Mouse (Mus musculus): ENCODE measurements around the gene Igsf8. TPM values are rescaled to one million over a fixed set of nuclear protein-coding genes. Genes with fewer than 3 reads are reported as not detected.

The Igsf8 gene
- polyA plus RNA-seq, 1 experiment from 2014 or later: 42.5 TPM

DNA sequence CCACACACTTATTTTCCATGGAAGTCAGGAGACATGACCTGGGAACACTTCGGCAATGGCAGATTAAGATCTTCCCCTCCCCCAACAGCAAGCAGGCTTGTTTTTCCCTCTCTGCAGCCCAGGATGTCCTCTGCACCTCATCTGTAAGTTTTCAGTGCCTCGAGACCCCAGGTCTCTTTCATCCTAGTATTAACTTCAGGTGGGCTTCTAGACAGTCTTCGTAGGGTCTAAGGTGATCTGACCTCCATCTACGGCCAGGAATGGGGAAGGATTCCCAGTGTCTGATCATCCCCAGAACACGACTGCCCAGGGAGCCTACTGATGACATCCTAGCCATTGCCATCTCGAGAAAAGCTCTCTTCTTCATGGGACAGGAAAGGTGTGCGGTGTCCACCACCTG, 67.0 kb downstream of the Igsf8 start:
- H3K4me2 ChIP-seq (ENCODE audit: low read depth, low read length): no peak overlapping the region
- no peak for ATAC-seq (ENCODE audit: low read depth)
- no peak overlapping the region for H3K4me3 ChIP-seq (ENCODE audit: low read length)
- H3K9me3 ChIP-seq (ENCODE audit: control insufficient read depth, low read length): peaks cover 2% of the 10 kb centered on the region; the same call in 1 of the 2 replicates
- WGBS: 66% methylated on average over 7 of the region's 7 CpGs
- peaks cover 5% of the 10 kb centered on the region; the same call in 1 of the 2 replicates for H3K4me1 ChIP-seq (replicated peaks; ENCODE audit: control insufficient read depth, insufficient read depth, low read length)
- H3K9ac ChIP-seq (ENCODE audit: low read length): no peak overlapping the region
- H3K27me3 ChIP-seq (ENCODE audit: control insufficient read depth, insufficient read depth, low read depth, low read length): peaks cover 54% of the 10 kb centered on the region
- no peaks in the 10 kb centered on the region for H3K36me3 ChIP-seq (ENCODE audit: control insufficient read depth, insufficient read depth, low read length)
- no peak overlapping the region for H3K27ac ChIP-seq (ENCODE audit: low read length)

DNA sequence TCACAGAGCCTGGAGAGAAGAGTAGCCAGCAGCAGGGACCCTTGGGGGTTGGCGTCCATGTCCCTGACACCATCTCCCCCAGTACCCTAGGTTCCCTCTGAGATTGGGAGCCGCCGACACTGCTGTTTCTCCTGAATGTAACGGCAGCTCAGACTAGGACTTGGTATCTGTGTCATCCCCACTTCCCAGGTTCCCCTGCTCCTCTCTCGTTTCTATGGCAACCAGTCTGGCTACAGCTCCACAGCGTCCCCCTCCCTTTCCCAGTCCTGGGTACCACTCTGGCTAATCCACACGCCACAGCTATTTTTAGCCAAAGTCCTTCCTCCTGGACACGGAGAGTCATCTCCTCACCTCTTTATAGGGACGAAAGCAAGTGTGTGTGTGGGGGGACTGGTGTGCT, 67.7 kb downstream of the Igsf8 start, which contains the start of gene Kcnj9:
Gene Kcnj9, minus strand, starts transcription at position 188 of the 400 bp plus-strand sequence.
- WGBS: 19% methylated on average over 9 of the region's 9 CpGs
- Histone ChIP-seq H3K4me3 (ENCODE audit: low read length) (no peak within 1 kb of the TSS), H3K4me1 (replicated peaks; ENCODE audit: control insufficient read depth, insufficient read depth, low read length) (peaks cover 5% of the 10 kb centered on the region; the same call in 1 of the 2 replicates), H3K27ac (ENCODE audit: low read length) (no peak within 1 kb of the TSS), H3K9ac (ENCODE audit: low read length) (no peak within 1 kb of the TSS), H3K36me3 (ENCODE audit: control insufficient read depth, insufficient read depth, low read length) (no peaks in the 10 kb centered on the region), H3K4me2 (ENCODE audit: low read depth, low read length) (no peak within 1 kb of the TSS), H3K27me3 (ENCODE audit: control insufficient read depth, insufficient read depth, low read depth, low read length) (peaks cover 54% of the 10 kb centered on the region), H3K9me3 (ENCODE audit: control insufficient read depth, low read length) (peaks cover 2% of the 10 kb centered on the region; the same call in 1 of the 2 replicates)
- ATAC-seq (ENCODE audit: low read depth): no peak

DNA sequence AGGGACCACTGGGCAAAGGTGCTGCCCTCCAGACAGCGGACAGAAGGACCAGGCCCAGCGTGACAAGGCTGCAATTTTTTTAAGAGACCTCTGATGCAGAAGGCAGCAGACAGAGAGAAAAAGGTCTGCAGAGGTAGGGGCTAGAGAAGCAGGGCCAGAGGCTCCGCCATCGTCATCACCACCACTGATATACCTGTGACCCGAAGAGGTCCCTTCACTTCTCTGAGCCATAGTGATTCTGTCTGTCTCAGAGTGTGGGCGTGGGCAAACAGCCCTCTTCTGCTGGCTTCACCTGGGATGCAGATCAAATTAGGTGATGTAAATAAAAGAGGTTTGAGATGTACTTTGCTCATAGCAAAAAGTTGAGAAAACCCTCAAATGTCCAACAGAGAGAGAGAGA, 68.2 kb downstream of the Igsf8 start:
- H3K27ac ChIP-seq (ENCODE audit: low read length): no peak overlapping the region
- H3K27me3 ChIP-seq (ENCODE audit: control insufficient read depth, insufficient read depth, low read depth, low read length): peaks cover 54% of the 10 kb centered on the region
- H3K4me3 ChIP-seq (ENCODE audit: low read length): no peak overlapping the region
- H3K36me3 ChIP-seq (ENCODE audit: control insufficient read depth, insufficient read depth, low read length): no peaks in the 10 kb centered on the region
- no peak for ATAC-seq (ENCODE audit: low read depth)
- WGBS: 63% methylated on average over 6 of the region's 6 CpGs
- H3K9ac ChIP-seq (ENCODE audit: low read length): no peak overlapping the region
- no peak overlapping the region for H3K4me2 ChIP-seq (ENCODE audit: low read depth, low read length)
- peaks cover 5% of the 10 kb centered on the region; the same call in 1 of the 2 replicates for H3K4me1 ChIP-seq (replicated peaks; ENCODE audit: control insufficient read depth, insufficient read depth, low read length)
- H3K9me3 ChIP-seq (ENCODE audit: control insufficient read depth, low read length): peaks cover 2% of the 10 kb centered on the region; the same call in 1 of the 2 replicates

DNA sequence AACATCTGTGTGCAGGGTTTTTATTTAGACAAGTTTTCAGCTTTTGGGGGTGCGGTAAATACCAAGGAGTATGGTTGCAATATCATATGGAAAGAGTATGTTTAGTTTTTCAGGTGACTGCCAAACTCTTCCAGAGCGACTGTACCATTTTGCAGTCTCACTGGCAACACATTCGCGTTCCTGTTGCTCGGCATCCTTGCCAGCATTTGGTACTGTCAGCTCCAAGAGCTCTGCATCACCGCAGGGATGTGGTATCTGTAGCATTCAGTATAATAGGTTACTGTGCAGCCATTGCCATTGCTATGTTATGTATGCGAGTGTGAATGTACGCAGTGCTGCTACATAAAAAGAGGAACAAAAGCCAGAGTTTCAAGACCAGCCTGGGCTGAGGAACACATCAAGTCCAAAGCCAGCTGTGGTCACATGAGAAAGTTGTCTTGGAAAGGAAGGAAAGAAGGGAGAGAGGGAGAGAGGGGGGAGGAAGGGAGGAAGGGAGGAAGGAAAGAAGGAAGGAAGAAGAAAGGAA, 70.0 kb downstream of the Igsf8 start:
- Histone ChIP-seq H3K27ac (ENCODE audit: low read length) (no peak overlapping the region), H3K27me3 (ENCODE audit: control insufficient read depth, insufficient read depth, low read depth, low read length) (peaks cover 37% of the 10 kb centered on the region), H3K9ac (ENCODE audit: low read length) (no peak overlapping the region), H3K4me3 (ENCODE audit: low read length) (no peak overlapping the region), H3K4me2 (ENCODE audit: low read depth, low read length) (no peak overlapping the region), H3K36me3 (ENCODE audit: control insufficient read depth, insufficient read depth, low read length) (no peaks in the 10 kb centered on the region), H3K4me1 (replicated peaks; ENCODE audit: control insufficient read depth, insufficient read depth, low read length) (no peaks in the 10 kb centered on the region), H3K9me3 (ENCODE audit: control insufficient read depth, low read length) (peaks cover 2% of the 10 kb centered on the region; the same call in 1 of the 2 replicates)
- 70% methylated on average over 8 of the region's 8 CpGs for WGBS
- ATAC-seq (ENCODE audit: low read depth): no peak

DNA sequence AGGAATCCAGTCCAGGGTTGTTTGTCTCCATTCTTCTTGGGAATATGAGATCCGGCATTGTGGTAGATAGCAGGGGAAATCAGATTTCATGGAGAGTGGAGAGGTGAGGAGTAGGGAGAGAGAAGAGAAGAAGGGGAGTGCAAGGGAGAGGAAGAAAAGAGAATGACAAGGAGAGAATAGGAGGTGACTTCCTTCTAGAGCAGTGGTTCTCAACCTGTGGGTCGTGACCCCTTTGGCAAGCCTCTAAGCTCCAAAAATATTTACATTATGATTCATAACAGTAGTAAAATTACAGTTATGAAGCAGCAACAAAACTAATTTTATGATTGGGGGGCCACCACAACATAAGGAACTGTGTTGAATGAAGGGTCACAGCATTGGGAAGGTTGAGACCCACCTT, 71.5 kb downstream of the Igsf8 start:
- no peak for ATAC-seq (ENCODE audit: low read depth)
- Histone ChIP-seq H3K9me3 (ENCODE audit: control insufficient read depth, low read length) (no peaks in the 10 kb centered on the region), H3K27me3 (ENCODE audit: control insufficient read depth, insufficient read depth, low read depth, low read length) (peaks cover 22% of the 10 kb centered on the region), H3K9ac (ENCODE audit: low read length) (no peak overlapping the region), H3K4me1 (replicated peaks; ENCODE audit: control insufficient read depth, insufficient read depth, low read length) (no peaks in the 10 kb centered on the region), H3K36me3 (ENCODE audit: control insufficient read depth, insufficient read depth, low read length) (no peaks in the 10 kb centered on the region), H3K27ac (ENCODE audit: low read length) (no peak overlapping the region), H3K4me3 (ENCODE audit: low read length) (no peak overlapping the region), H3K4me2 (ENCODE audit: low read depth, low read length) (no peak overlapping the region)
- 65% methylated on average over 2 of the region's 2 CpGs for WGBS

DNA sequence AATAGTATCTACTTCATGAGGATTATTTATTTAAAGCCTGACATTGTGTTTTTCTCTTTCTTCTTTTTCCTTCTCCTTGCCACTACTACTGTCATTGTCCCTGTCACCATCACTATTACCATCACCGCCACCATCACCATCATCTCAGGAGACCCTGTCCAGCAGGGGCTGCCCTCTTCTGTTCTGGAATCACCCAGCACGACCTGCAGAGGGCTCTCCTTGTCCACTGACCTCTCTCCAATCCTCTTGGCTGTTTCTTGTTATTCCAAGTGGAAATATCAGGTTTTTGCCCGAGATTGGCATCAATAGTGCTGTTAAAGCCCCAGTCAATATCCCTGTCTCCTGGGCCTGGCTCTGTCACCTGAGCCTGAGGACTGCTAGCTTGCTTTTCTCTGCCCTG, 72.1 kb downstream of the Igsf8 start:
- 17% methylated on average over 3 of the region's 3 CpGs for WGBS
- H3K27ac ChIP-seq (ENCODE audit: low read length): no peak overlapping the region
- H3K4me1 ChIP-seq (replicated peaks; ENCODE audit: control insufficient read depth, insufficient read depth, low read length): no peaks in the 10 kb centered on the region
- no peaks in the 10 kb centered on the region for H3K9me3 ChIP-seq (ENCODE audit: control insufficient read depth, low read length)
- H3K27me3 ChIP-seq (ENCODE audit: control insufficient read depth, insufficient read depth, low read depth, low read length): peaks cover 16% of the 10 kb centered on the region
- no peak overlapping the region for H3K4me2 ChIP-seq (ENCODE audit: low read depth, low read length)
- no peak overlapping the region for H3K9ac ChIP-seq (ENCODE audit: low read length)
- H3K36me3 ChIP-seq (ENCODE audit: control insufficient read depth, insufficient read depth, low read length): no peaks in the 10 kb centered on the region
- ATAC-seq (ENCODE audit: low read depth): no peak
- no peak overlapping the region for H3K4me3 ChIP-seq (ENCODE audit: low read length)

DNA sequence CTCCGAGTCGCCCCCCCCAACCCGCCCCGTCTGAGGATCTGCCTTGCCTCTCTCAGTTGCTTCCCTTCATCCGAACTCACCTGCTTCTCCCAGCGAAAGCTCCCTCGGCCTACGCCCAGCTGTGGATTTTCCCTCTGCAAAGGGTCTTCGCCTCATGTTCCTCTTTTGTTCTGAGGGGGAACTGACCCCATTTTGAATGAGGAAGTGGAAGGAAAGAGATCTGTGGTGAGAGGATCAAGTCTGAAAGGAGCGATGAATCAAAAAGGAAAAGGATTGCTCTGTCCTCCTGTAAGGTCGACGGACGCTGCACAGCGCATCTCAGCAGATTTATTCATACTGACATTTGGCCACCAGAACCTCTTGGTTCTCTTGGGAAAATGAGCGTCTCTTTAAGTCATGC, 74.4 kb downstream of the Igsf8 start:
- no peaks in the 10 kb centered on the region for H3K9me3 ChIP-seq (ENCODE audit: control insufficient read depth, low read length)
- ATAC-seq (ENCODE audit: low read depth): no peak
- H3K4me1 ChIP-seq (replicated peaks; ENCODE audit: control insufficient read depth, insufficient read depth, low read length): peaks cover 6% of the 10 kb centered on the region
- H3K36me3 ChIP-seq (ENCODE audit: control insufficient read depth, insufficient read depth, low read length): no peaks in the 10 kb centered on the region
- WGBS: 68% methylated on average over 15 of the region's 15 CpGs
- H3K27ac ChIP-seq (ENCODE audit: low read length): no peak overlapping the region
- H3K9ac ChIP-seq (ENCODE audit: low read length): no peak overlapping the region
- no peak overlapping the region for H3K4me3 ChIP-seq (ENCODE audit: low read length)
- peaks cover 9% of the 10 kb centered on the region for H3K27me3 ChIP-seq (ENCODE audit: control insufficient read depth, insufficient read depth, low read depth, low read length)
- H3K4me2 ChIP-seq (ENCODE audit: low read depth, low read length): no peak overlapping the region

DNA sequence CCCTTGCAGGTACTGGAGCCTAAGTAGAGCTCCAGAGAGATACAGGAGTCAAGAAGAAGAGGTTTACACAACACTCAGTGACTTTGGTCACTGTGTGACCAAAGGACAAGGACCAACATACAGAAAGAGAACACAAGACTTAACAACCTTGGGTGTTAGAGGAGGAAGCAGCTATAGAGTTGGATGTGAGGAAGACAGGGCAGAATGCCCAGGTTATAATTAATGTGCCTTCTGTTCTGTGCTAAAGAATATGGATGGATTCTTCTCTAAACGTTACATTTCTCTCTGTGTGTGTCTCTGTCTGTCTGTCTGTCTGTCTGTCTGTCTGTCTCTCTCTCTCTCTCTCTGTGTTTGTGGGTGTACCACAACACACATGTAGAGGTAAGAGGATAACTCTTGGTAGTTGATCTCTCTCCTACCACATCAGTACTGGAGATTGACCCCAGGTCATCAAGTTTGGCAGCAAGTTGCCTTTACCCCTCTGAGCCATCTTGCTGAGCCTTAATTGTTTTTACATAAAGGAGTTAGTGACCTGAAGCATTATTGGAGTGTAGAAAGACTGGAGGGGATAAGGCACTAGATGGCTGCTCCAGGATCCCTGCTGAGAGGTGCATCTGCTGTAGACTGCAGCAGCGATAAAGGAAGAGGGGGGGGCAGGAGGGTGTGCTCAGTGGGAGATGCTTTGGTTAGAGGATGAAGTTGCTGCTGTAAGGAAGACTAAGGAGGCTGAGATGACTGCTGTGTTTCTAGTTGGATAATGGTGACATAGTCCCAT, 76.2 kb downstream of the Igsf8 start:
- H3K27ac ChIP-seq (ENCODE audit: low read length): no peak overlapping the region
- no peak overlapping the region for H3K4me2 ChIP-seq (ENCODE audit: low read depth, low read length)
- H3K9me3 ChIP-seq (ENCODE audit: control insufficient read depth, low read length): no peaks in the 10 kb centered on the region
- WGBS: 31% methylated on average over 2 of the region's 2 CpGs
- peaks cover 11% of the 10 kb centered on the region for H3K4me1 ChIP-seq (replicated peaks; ENCODE audit: control insufficient read depth, insufficient read depth, low read length)
- ATAC-seq (ENCODE audit: low read depth): no peak
- no peaks in the 10 kb centered on the region for H3K36me3 ChIP-seq (ENCODE audit: control insufficient read depth, insufficient read depth, low read length)
- H3K9ac ChIP-seq (ENCODE audit: low read length): no peak overlapping the region
- H3K4me3 ChIP-seq (ENCODE audit: low read length): no peak overlapping the region
- peaks cover 21% of the 10 kb centered on the region for H3K27me3 ChIP-seq (ENCODE audit: control insufficient read depth, insufficient read depth, low read depth, low read length)

DNA sequence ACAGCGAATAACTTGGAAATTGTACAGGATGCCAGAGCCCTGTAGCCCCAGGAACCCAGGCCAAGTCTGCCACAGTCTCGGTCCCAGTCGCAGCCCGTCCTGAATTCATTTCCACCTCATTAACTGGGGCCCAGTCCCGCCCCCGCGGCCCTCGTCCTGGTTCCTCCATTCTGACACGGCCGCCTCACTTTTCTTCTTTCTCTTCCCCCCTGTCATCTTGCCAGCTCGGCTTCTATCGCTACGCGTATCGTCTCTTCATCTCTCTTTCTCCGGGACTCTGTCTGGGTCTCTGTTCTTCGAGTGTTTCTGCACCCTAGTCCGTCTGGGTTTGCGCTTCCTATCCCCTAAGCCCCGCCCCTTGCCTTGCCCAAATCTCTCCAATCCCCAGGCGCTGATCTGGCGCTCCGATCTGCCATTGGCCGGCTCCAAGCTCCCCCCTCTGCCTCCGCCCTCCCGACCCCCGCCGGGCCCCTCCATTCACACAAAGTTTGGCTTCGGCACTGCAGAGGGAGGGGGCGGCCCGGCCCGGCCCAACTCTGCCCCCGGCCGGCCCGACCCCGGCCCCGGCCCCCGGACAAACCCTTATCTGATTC, 79.4 kb downstream of the Igsf8 start, which contains the start of gene Kcnj10:
Gene Kcnj10, plus strand, starts transcription at position 482 of the 593 bp plus-strand sequence.
- peak within 1 kb of the TSS; percentile 46 for H3K9ac ChIP-seq (ENCODE audit: low read length)
- H3K4me1 ChIP-seq (replicated peaks; ENCODE audit: control insufficient read depth, insufficient read depth, low read length): peaks cover 15% of the 10 kb centered on the region
- no peaks in the 10 kb centered on the region for H3K36me3 ChIP-seq (ENCODE audit: control insufficient read depth, insufficient read depth, low read length)
- H3K27me3 ChIP-seq (ENCODE audit: control insufficient read depth, insufficient read depth, low read depth, low read length): peaks cover 20% of the 10 kb centered on the region
- H3K4me2 ChIP-seq (ENCODE audit: low read depth, low read length): peak within 1 kb of the TSS; percentile 80
- H3K4me3 ChIP-seq (ENCODE audit: low read length): peak within 1 kb of the TSS; percentile 56
- WGBS: 1% methylated on average over 37 of the region's 38 CpGs
- no peak within 1 kb of the TSS for H3K27ac ChIP-seq (ENCODE audit: low read length)
- ATAC-seq (ENCODE audit: low read depth): peak; percentile 91
- H3K9me3 ChIP-seq (ENCODE audit: control insufficient read depth, low read length): no peaks in the 10 kb centered on the region

Measured in lung, embryonic 16.5 days (tissue).